8 mouse cellular contexts compared by ENCODE assay signal in genomic region chr19:45658556-45659268, GRCm38 (mm10). TPM values are rescaled to one million over a fixed set of nuclear protein-coding genes. Genes with fewer than 3 reads are reported as not detected.
DNase-seq lines count a peak whose midpoint lies in the region; ATAC-seq and TF ChIP-seq lines count a peak whose summit lies in the region.

No protein-coding gene starts in this region.

- H3K4me2 ChIP-seq in lung, embryonic 14.5 days = peak overlapping the region; percentile 72
- H3K4me2 ChIP-seq in hindbrain, embryonic 16.5 days (ENCODE audit: low read length) = peak overlapping the region; percentile 78
- H3K4me2 ChIP-seq in midbrain, postnatal 0 days (ENCODE audit: low read depth, low read length, poor library complexity, severe bottlenecking) = peak overlapping the region; percentile 76

- peak overlapping the region; percentile 98; the same call in 1 of the 2 replicates for H3K9ac ChIP-seq in lung, embryonic 14.5 days
- H3K9ac ChIP-seq in hindbrain, embryonic 16.5 days (ENCODE audit: low read depth, low read length) = no peak overlapping the region; the same call in 1 of the 2 replicates
- peak overlapping the region; percentile 99; the same call in 1 of the 2 replicates for H3K9ac ChIP-seq in midbrain, postnatal 0 days (replicated peaks; ENCODE audit: low read length, poor library complexity, severe bottlenecking)

- H3K9me3 ChIP-seq in lung, embryonic 14.5 days (ENCODE audit: low read depth, low read length) = no peaks in the 10 kb centered on the region
- no peaks in the 10 kb centered on the region for H3K9me3 ChIP-seq in hindbrain, embryonic 16.5 days (ENCODE audit: control insufficient read depth, low read length)
- no peaks in the 10 kb centered on the region for H3K9me3 ChIP-seq in midbrain, postnatal 0 days (ENCODE audit: low read length)

- no peak for ATAC-seq in lung, embryonic 14.5 days (ENCODE audit: insufficient read depth)
- no peak for ATAC-seq in hindbrain, embryonic 16.5 days
- no peak for ATAC-seq in midbrain, postnatal 0 days (ENCODE audit: low FRiP score)
- ATAC-seq in granulocyte monocyte progenitor cell, adult 5-6 weeks (replicated peaks; ENCODE audit: poor library complexity, severe bottlenecking) = no peak

- peaks cover 7% of the 10 kb centered on the region; the same call in 1 of the 2 replicates for H3K4me1 ChIP-seq in lung, embryonic 14.5 days (ENCODE audit: insufficient read depth)
- H3K4me1 ChIP-seq in hindbrain, embryonic 16.5 days (ENCODE audit: control insufficient read depth, insufficient read depth, low read depth, low read length) = peaks cover 20% of the 10 kb centered on the region
- H3K4me1 ChIP-seq in midbrain, postnatal 0 days (ENCODE audit: insufficient read depth, low read length) = peaks cover 5% of the 10 kb centered on the region; the same call in 1 of the 2 replicates

- H3K27ac ChIP-seq in lung, embryonic 14.5 days (ENCODE audit: low read depth) = peak overlapping the region; percentile 97; the same call in 1 of the 2 replicates
- H3K27ac ChIP-seq in hindbrain, embryonic 16.5 days (ENCODE audit: low read depth, low read length) = no peak overlapping the region
- 0 out of 2 replicates have a peak overlapping the region, but pooled peaks have one; percentile 98 for H3K27ac ChIP-seq in midbrain, postnatal 0 days (ENCODE audit: low read depth, low read length)

- H3K4me3 ChIP-seq in lung, embryonic 14.5 days (ENCODE audit: low read depth, low read length) = peak overlapping the region; percentile 92
- H3K4me3 ChIP-seq in hindbrain, embryonic 16.5 days (ENCODE audit: low read length) = peak overlapping the region; percentile 78
- H3K4me3 ChIP-seq in midbrain, postnatal 0 days (ENCODE audit: low read depth, low read length) = peak overlapping the region; percentile 88

- WGBS in lung, embryonic 14.5 days = 50% methylated on average over 10 of the region's 10 CpGs
- WGBS in hindbrain, embryonic 16.5 days = 65% methylated on average over 10 of the region's 10 CpGs
- WGBS in midbrain, postnatal 0 days = 54% methylated on average over 10 of the region's 10 CpGs

- no peaks in the 10 kb centered on the region for H3K36me3 ChIP-seq in lung, embryonic 14.5 days (ENCODE audit: insufficient read depth)
- H3K36me3 ChIP-seq in hindbrain, embryonic 16.5 days (ENCODE audit: control insufficient read depth, insufficient read depth, low read length) = no peaks in the 10 kb centered on the region
- no peaks in the 10 kb centered on the region for H3K36me3 ChIP-seq in midbrain, postnatal 0 days (ENCODE audit: insufficient read depth, low read length)

- peak; percentile 13 for DNase-seq in lung, embryonic 14.5 days
- no peak for DNase-seq in lung, postnatal 25 days (ENCODE audit: low spot score)
- DNase-seq in c-Kit-positive CD71-positive TER-119-positive erythroid progenitor cells, embryonic 14.5 days (ENCODE audit: low spot score) = peak; percentile 64
- no peak for DNase-seq in midbrain, postnatal 0 days (ENCODE audit: low spot score)
- DNase-seq in thymus, postnatal 4 days = no peak
- DNase-seq in T-cell, adult 2 months (ENCODE audit: low spot score) = no peak

- TF ChIP-seq CTCF in lung, embryonic 14.5 days (IDR thresholded peaks at IDR 0.05; ENCODE audit: low read depth) = no peak
- no peak for TF ChIP-seq CTCF in midbrain, postnatal 0 days (IDR thresholded peaks at IDR 0.05)

- no peaks in the 10 kb centered on the region for H3K27me3 ChIP-seq in lung, embryonic 14.5 days (ENCODE audit: insufficient read depth, low read length)
- no peaks in the 10 kb centered on the region for H3K27me3 ChIP-seq in hindbrain, embryonic 16.5 days (replicated peaks; ENCODE audit: control insufficient read depth, insufficient read depth, low read length)
- H3K27me3 ChIP-seq in midbrain, postnatal 0 days (ENCODE audit: insufficient read depth, low read length) = no peaks in the 10 kb centered on the region

RNA-seq across cellular contexts. Expression of gene Fbxw4, which starts 1.4 kb away (rescaled TPM):
- polyA plus RNA-seq in lung, embryonic 14.5 days (2014; fragmentation: Nextera tagmentation; extraction: Ambion mirVana) = 5.1 and 7.5 TPM in 2 replicates
- polyA plus RNA-seq in hindbrain, embryonic 16.5 days (2015; fragmentation: Nextera tagmentation; extraction: Ambion mirVana) = 5.3 and 6.7 TPM in 2 replicates
- 30.9 and 41.8 TPM in 2 replicates for total RNA-seq in midbrain, postnatal 0 days (2014; rRNA removed)
- 5.6 and 6.0 TPM in 2 replicates for polyA plus RNA-seq in midbrain, postnatal 0 days (2015; fragmentation: Nextera tagmentation; extraction: Ambion mirVana)
- 54.3 and 54.8 TPM in 2 replicates for total RNA-seq in granulocyte monocyte progenitor cell, adult 5-6 weeks (2014; fragmentation: Nextera tagmentation)
- total RNA-seq in granulocyte monocyte progenitor cell, adult 5-6 weeks (2017) = 24.4 and 39.0 TPM in 2 replicates

Comparison
In these comparisons a context has a peak if more than half of its experiments do, and no peak if none do; other contexts are left out.
1. DNase-seq: peak in lung, embryonic 14.5 days (single experiment) and c-Kit-positive CD71-positive TER-119-positive erythroid progenitor cells, embryonic 14.5 days (single experiment); none in lung, postnatal 25 days (single experiment), midbrain, postnatal 0 days (single experiment), thymus, postnatal 4 days (single experiment) and T-cell, adult 2 months (single experiment).
2. Peak in every context shown above with its lines, with median percentiles within 50 percentile points of each other: H3K4me2 ChIP-seq and H3K4me3 ChIP-seq.